Mouse (Mus musculus) kidney, adult 2 months (tissue): ENCODE data around the gene Gm45021.

ENCODE experiments used
- CTCF ChIP-seq: fragments of 200-500 bp; conservative IDR thresholded peaks from 2 replicates; pipeline ENCODE4 v1.5.1; 2011; ENCODE audit warnings: low read depth, mild to moderate bottlenecking, control low read depth, low read length, moderate library complexity, mixed read lengths; ENCODE audit not compliant: insufficient read depth, insufficient read length
- POLR2A ChIP-seq: fragments of 200-500 bp; IDR thresholded peaks from one replicate; pipeline ENCODE4 v1.6.1; 2011; ENCODE audit warnings: low read depth, low read length, control low read depth

DNA sequence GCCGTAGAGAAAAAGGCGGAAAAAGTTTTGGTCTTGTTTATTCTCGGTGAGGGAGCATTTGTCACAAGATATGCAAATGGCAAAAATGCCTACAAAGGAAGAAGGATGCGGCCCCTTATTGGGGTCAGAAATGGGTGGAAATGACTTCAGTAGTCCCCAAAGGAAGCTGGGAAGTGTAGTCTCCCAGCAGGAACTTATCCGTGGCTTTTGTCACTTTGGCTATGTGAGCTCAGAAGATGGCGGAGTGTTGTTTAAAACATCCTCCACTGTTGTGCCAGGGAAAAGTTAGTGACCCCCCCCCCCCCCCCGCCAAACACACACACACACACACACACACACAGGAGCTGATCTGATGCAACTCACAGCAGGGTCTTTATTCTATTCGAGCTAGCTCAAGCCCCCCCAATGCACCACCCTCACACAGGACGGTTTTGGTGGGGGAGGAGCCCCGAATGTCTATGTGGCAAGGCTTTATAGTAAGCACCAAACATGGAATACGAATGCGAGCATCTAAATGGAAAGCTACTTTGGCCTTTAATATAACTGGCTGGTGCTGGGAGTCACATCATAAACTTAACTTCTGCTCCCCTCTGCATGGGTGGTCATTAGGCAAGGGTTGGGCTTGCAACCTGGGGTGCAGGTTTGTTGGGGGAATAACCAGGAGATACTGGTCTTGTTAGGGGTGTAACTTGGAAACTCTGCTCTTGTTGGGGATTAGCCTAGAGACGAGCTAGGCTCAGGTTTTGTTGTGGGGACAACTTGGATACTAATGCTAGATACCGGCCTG lies 34.1 kb upstream of the Gm45021 start:
- no peak for TF ChIP-seq POLR2A
- no peak for TF ChIP-seq CTCF
